Mouse (Mus musculus) T-cell, adult 66 days (primary cell): Measurements from ENCODE around the gene Mrgprf. TPM values are rescaled to one million over a fixed set of nuclear protein-coding genes. Genes with fewer than 3 reads are reported as not detected.

Experiments used
- total RNA-seq, 2 experiments: library from RNA; stranded (reverse); gene quantifications; 3 replicates in 1 of 2; 4 replicates in 1 of 2; pipeline ENCODE4 v1.2.4; 2023

Gene Mrgprf
- not detected for total RNA-seq

DNA sequence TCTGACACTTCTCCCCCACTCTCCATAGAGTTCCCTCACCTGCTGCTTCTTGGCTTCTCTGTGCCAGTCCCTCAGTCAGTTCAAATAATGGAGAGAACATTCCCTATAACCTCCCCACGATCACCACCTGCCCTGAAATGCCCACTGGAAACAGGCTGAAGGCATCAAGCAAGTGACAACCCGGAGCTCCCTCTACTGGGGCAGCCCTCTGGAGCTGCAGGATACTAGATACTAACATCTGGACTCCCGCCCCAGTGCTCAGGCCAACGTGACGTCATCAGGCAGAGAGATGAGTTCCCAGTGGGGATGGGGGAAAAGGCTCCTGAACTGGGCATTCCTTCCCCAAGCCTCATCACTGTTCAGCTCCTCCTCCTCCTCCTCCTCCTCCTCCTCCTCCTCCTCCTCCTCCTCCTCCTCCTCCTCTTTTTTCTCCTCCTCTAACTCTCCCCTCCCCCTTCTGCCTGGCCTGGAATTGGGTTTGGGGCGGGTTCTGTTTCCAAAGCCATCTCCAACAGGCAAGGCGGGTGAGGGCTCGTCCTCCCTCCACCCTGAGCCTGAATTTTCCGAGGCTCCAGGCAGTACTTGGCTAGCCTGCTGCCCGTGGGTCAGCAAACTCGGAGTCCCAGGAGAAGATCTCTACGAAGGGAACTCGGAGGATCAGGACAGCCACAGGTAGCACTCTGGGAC is at the start of gene Mrgprf:
Gene Mrgprf, plus strand, starts transcription at position 508 of the 687 bp plus-strand sequence.

DNA sequence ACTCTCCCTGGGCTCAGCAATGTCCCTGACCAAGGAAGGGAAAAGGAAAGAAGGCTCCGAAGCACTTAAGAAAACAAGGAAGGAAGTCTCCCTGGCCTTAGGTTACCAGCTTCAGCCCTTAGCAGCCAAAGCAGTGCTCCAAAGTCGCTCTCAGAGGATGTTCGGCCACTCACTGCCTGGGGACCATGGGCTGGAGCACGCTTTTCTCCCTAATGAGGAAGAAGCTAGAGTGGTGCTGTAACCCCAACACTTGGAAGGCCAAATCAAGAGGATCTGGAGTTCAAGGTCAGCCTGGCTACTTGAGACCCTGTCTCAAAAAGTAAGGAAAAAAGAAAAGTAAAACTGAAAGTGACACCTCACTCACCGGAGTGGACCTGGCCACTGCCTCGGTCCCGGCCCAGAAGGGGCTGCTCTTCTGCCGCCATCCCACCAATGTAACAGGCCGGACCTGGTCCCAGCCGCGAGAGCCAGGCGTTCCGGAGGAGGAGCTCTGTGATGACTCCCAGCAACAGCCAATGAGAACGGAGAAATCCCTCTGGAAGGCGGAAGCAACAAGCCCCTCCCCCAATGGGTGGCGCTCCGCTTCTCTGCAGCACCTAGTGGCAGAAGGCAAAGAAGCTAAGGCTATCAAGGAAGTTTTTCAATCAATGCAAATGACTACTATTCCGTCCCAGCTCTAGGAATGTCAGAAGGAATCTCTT is 17.0 kb upstream of the Mrgprf start, which contains the start of gene Tpcn2:
Gene Tpcn2, minus strand, starts transcription at position 525 of the 701 bp plus-strand sequence.

DNA sequence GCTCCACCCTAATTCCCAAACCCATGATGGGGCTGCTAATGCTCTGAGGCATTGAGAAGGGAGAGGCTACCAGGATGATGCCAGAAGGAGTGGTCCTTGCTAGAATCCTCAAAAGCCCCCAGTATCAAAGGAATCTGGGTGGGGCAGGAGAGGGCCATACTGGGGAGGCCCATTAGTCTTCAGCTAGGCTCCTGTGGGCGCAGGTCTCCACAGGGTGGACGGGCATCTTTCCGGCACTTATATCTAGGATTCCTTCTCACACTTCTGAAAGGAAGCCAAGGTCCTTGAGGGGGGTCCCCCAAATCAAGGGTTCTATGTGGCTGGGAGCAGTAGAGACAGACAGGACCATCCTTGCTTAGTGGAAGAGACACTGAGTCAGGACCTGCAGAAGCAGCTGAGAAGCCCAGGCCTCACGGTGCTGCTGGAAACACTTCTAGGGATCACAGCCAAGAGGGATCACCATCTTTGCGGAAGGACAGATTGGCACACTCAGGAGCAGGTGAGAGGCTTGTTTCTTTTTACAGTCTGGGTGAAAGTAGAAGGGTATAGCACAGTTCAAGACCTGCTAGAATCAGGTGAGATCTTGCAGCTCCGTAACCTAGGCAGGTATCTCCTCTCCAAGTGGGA is 14.3 kb downstream of the Mrgprf start, which contains the start of gene Mrgprd:
Gene Mrgprd, plus strand, starts transcription at position 51 of the 627 bp plus-strand sequence.

Other genes with a start within 250 kb of the Mrgprf start
- 1 to 10 TPM; 1.7 to 3.3 TPM for gene 1810010D01Rik, start 92.7 kb upstream of the Mrgprf start, total RNA-seq
- gene Tpcn2, start 16.8 kb upstream of the Mrgprf start, total RNA-seq, result 10 to 100 TPM; 28.7 to 29.0 TPM
- gene Mrgprd, start 14.0 kb downstream of the Mrgprf start, total RNA-seq, result not detected